In the genomic region with DNA sequence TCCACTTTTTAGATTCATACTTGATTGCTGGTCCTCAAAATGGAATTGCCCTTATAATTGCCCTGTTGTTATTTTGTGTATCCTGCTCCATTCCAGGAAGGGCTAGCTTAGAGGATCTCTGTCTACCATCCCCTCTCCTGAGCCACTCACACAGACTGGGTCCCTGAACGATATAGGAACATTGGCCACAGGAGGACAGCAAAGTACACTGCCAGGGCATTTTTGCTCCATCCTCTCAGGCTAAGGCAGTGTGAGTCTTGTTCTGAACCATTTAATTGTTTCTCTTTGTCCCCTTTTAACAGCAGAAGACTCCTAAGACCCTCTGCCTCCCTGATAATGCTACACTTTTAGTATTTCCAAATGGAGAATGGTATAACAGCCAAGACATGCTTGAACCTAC, we compare ENCODE assay signal across 9 mouse cellular contexts. TPM values are rescaled to one million over a fixed set of nuclear protein-coding genes. Genes with fewer than 3 reads are reported as not detected.
DNase-seq lines count a peak whose midpoint lies in the region; ATAC-seq and TF ChIP-seq lines count a peak whose summit lies in the region.
"Had no signal": no experiment of that assay in that cellular context is flagged by ENCODE, and none has a peak within 500 bp of the region (broad histone marks: within the 10 kb centered on the region; RNA-seq: fewer than 3 reads in every experiment).

No protein-coding gene starts in this region.

- H3K9ac ChIP-seq in stomach, embryonic 16.5 days (ENCODE audit: low read length): no peak overlapping the region
- no peak overlapping the region for H3K9ac ChIP-seq in intestine, embryonic 16.5 days (ENCODE audit: low read depth, low read length)
- no peak overlapping the region for H3K9ac ChIP-seq in hindbrain, embryonic 16.5 days (ENCODE audit: low read depth, low read length)
- H3K9ac ChIP-seq: heart, embryonic 15.5 days had no signal

- 81% methylated on average over 1 of the region's 1 CpGs for WGBS in heart, embryonic 10.5 days
- WGBS in stomach, embryonic 16.5 days: 68% methylated on average over 1 of the region's 1 CpGs
- 69% methylated on average over 1 of the region's 1 CpGs for WGBS in intestine, embryonic 16.5 days
- 76% methylated on average over 1 of the region's 1 CpGs for WGBS in hindbrain, embryonic 16.5 days

- peak; percentile 76 for TF ChIP-seq CTCF in C2C12 (IDR thresholded peaks at IDR 0.05; ENCODE audit: control insufficient read depth, insufficient read depth, insufficient read length)

- peaks cover 47% of the 10 kb centered on the region for H3K36me3 ChIP-seq in heart, embryonic 10.5 days
- H3K36me3 ChIP-seq in C2C12 (ENCODE audit: control insufficient read depth, insufficient read depth): peaks cover 10% of the 10 kb centered on the region
- H3K36me3 ChIP-seq in stomach, embryonic 16.5 days (ENCODE audit: control insufficient read depth, insufficient read depth, low read length): no peaks in the 10 kb centered on the region
- H3K36me3 ChIP-seq in intestine, embryonic 16.5 days (ENCODE audit: control insufficient read depth, insufficient read depth, low read length): no peaks in the 10 kb centered on the region
- H3K36me3 ChIP-seq in hindbrain, embryonic 16.5 days (ENCODE audit: control insufficient read depth, insufficient read depth, low read length): peaks cover 20% of the 10 kb centered on the region

- no peak overlapping the region for H3K27ac ChIP-seq in heart, embryonic 10.5 days
- H3K27ac ChIP-seq in stomach, embryonic 16.5 days (ENCODE audit: low read length): peak overlapping the region; percentile 26; the same call in 1 of the 2 replicates
- H3K27ac ChIP-seq in intestine, embryonic 16.5 days (ENCODE audit: low read length): no peak overlapping the region
- H3K27ac ChIP-seq in hindbrain, embryonic 16.5 days (ENCODE audit: low read depth, low read length): no peak overlapping the region
- H3K27ac ChIP-seq: heart, embryonic 15.5 days had no signal

- DNase-seq in heart, adult 18-20 months: peak; percentile 50 to 79
- DNase-seq in heart, embryonic 10.5 days (ENCODE audit: low spot score): no peak
- DNase-seq in cerebellum, postnatal 36 days: peak; percentile 72 to 79
- peak; percentile 47 to 57 for DNase-seq in layer of hippocampus, postnatal 14 days (ENCODE audit: low spot score in 2 of 2)

- no peak overlapping the region for H3K4me2 ChIP-seq in stomach, embryonic 16.5 days (ENCODE audit: low read depth, low read length)
- no peak overlapping the region for H3K4me2 ChIP-seq in intestine, embryonic 16.5 days (ENCODE audit: low read depth, low read length)
- no peak overlapping the region for H3K4me2 ChIP-seq in hindbrain, embryonic 16.5 days (ENCODE audit: low read length)
- H3K4me2 ChIP-seq: heart, embryonic 15.5 days had no signal

- no peaks in the 10 kb centered on the region for H3K79me2 ChIP-seq in C2C12 (ENCODE audit: control insufficient read depth, insufficient read depth)

- peak; percentile 29; the same call in 1 of the 2 replicates for ATAC-seq in stomach, embryonic 16.5 days (ENCODE audit: insufficient read depth, low FRiP score)
- no peak for ATAC-seq in intestine, embryonic 16.5 days
- ATAC-seq in hindbrain, embryonic 16.5 days: no peak

- peaks cover 5% of the 10 kb centered on the region for H3K4me1 ChIP-seq in heart, embryonic 10.5 days
- H3K4me1 ChIP-seq in stomach, embryonic 16.5 days (ENCODE audit: control insufficient read depth, insufficient read depth, low read length): no peaks in the 10 kb centered on the region
- no peaks in the 10 kb centered on the region for H3K4me1 ChIP-seq in intestine, embryonic 16.5 days (ENCODE audit: control insufficient read depth, insufficient read depth, low read length)
- no peaks in the 10 kb centered on the region for H3K4me1 ChIP-seq in hindbrain, embryonic 16.5 days (ENCODE audit: control insufficient read depth, insufficient read depth, low read depth, low read length)

- no peaks in the 10 kb centered on the region for H3K9me3 ChIP-seq in heart, embryonic 10.5 days
- H3K9me3 ChIP-seq in stomach, embryonic 16.5 days (replicated peaks; ENCODE audit: control insufficient read depth, low read length): no peaks in the 10 kb centered on the region
- H3K9me3 ChIP-seq in intestine, embryonic 16.5 days (ENCODE audit: control insufficient read depth, low read length): no peaks in the 10 kb centered on the region
- no peaks in the 10 kb centered on the region for H3K9me3 ChIP-seq in hindbrain, embryonic 16.5 days (ENCODE audit: control insufficient read depth, low read length)
- H3K9me3 ChIP-seq: heart, embryonic 15.5 days had no signal

- no peak overlapping the region for H3K4me3 ChIP-seq in heart, embryonic 10.5 days
- H3K4me3 ChIP-seq in C2C12 (ENCODE audit: insufficient read depth, poor library complexity, severe bottlenecking): no peak overlapping the region
- H3K4me3 ChIP-seq in stomach, embryonic 16.5 days (replicated peaks; ENCODE audit: low read length): no peak overlapping the region
- no peak overlapping the region for H3K4me3 ChIP-seq in intestine, embryonic 16.5 days (ENCODE audit: low read length)
- H3K4me3 ChIP-seq in hindbrain, embryonic 16.5 days (ENCODE audit: low read length): no peak overlapping the region
- H3K4me3 ChIP-seq: heart, embryonic 15.5 days had no signal

- H3K79me3 ChIP-seq in C2C12 (ENCODE audit: low read depth): no peaks in the 10 kb centered on the region

- no peaks in the 10 kb centered on the region for H3K27me3 ChIP-seq in heart, embryonic 10.5 days (ENCODE audit: insufficient read depth, poor library complexity, severe bottlenecking)
- H3K27me3 ChIP-seq in C2C12 (ENCODE audit: control insufficient read depth, insufficient read depth, insufficient read length): no peaks in the 10 kb centered on the region
- no peaks in the 10 kb centered on the region for H3K27me3 ChIP-seq in stomach, embryonic 16.5 days (ENCODE audit: control insufficient read depth, insufficient read depth, low read length)
- H3K27me3 ChIP-seq in intestine, embryonic 16.5 days (replicated peaks; ENCODE audit: control insufficient read depth, insufficient read depth, low read length): no peaks in the 10 kb centered on the region
- H3K27me3 ChIP-seq in hindbrain, embryonic 16.5 days (replicated peaks; ENCODE audit: control insufficient read depth, insufficient read depth, low read length): no peaks in the 10 kb centered on the region
- H3K27me3 ChIP-seq: heart, embryonic 15.5 days had no signal

- H3ac ChIP-seq in C2C12 (ENCODE audit: control insufficient read depth, insufficient read length, low read depth): no peak overlapping the region

TF ChIP-seq in C2C12, 6 proteins besides CTCF, POLR2A, EP300 and RAD21:
- TF ChIP-seq USF1 (IDR thresholded peaks at IDR 0.05; ENCODE audit: low read depth) (no peak), MYOD1 (IDR thresholded peaks at IDR 0.05; ENCODE audit: control insufficient read depth, insufficient read length, low read depth) (no peak), MAX (IDR thresholded peaks at IDR 0.05) (no peak), FOSL1 (IDR thresholded peaks at IDR 0.05; ENCODE audit: insufficient read depth, low read length, poor library complexity, severe bottlenecking) (no peak), MYOG (IDR thresholded peaks at IDR 0.05; ENCODE audit: control insufficient read depth, extremely low read depth, insufficient read length) (no peak), CEBPB (IDR thresholded peaks at IDR 0.05; ENCODE audit: low read depth) (no peak)

RNA-seq across cellular contexts. Expression of a gene that starts 25.6 kb away (rescaled TPM):
- 10 to 100 TPM; 54.5 to 57.2 TPM for total RNA-seq in heart, adult 18-20 months (2021)
- polyA plus RNA-seq in heart, embryonic 10.5 days (2016; fragmentation: Nextera tagmentation; extraction: Ambion mirVana): 24.5 and 27.3 TPM in 2 replicates
- polyA plus RNA-seq in C2C12 (2012; fragmentation: generic; extraction: Trizol): 10.0 TPM
- 10 to 100 TPM; 72.6 to 77.5 TPM for total RNA-seq in layer of hippocampus, postnatal 14 days (2021)
- 31.0 and 33.7 TPM in 2 replicates for polyA plus RNA-seq in stomach, embryonic 16.5 days (2015; fragmentation: Nextera tagmentation; extraction: Ambion mirVana)
- 22.1 and 24.3 TPM in 2 replicates for polyA plus RNA-seq in intestine, embryonic 16.5 days (2015; fragmentation: Nextera tagmentation; extraction: Ambion mirVana)
- 60.7 and 66.7 TPM in 2 replicates for polyA plus RNA-seq in hindbrain, embryonic 16.5 days (2015; fragmentation: Nextera tagmentation; extraction: Ambion mirVana)

RNA-seq across cellular contexts. Expression of a gene that starts 27.9 kb away (rescaled TPM):
- 10 to 100 TPM; 29.7 to 33.3 TPM for total RNA-seq in heart, adult 18-20 months (2021)
- 11.9 and 13.8 TPM in 2 replicates for polyA plus RNA-seq in heart, embryonic 10.5 days (2016; fragmentation: Nextera tagmentation; extraction: Ambion mirVana)
- 17.1 TPM for polyA plus RNA-seq in C2C12 (2012; fragmentation: generic; extraction: Trizol)
- total RNA-seq in layer of hippocampus, postnatal 14 days (2021): 10 to 100 TPM; 45.7 to 46.9 TPM
- 4.9 and 5.0 TPM in 2 replicates for polyA plus RNA-seq in stomach, embryonic 16.5 days (2015; fragmentation: Nextera tagmentation; extraction: Ambion mirVana)
- 2.9 and 6.7 TPM in 2 replicates for polyA plus RNA-seq in intestine, embryonic 16.5 days (2015; fragmentation: Nextera tagmentation; extraction: Ambion mirVana)
- 8.7 and 16.9 TPM in 2 replicates for polyA plus RNA-seq in hindbrain, embryonic 16.5 days (2015; fragmentation: Nextera tagmentation; extraction: Ambion mirVana)
